Comparison of ENCODE assay signal across 9 mouse cellular contexts in genomic region chr8:77609621-77610020, GRCm38 (mm10). TPM values are rescaled to one million over a fixed set of nuclear protein-coding genes. Genes with fewer than 3 reads are reported as not detected.
DNase-seq lines count a peak whose midpoint lies in the region; ATAC-seq and TF ChIP-seq lines count a peak whose summit lies in the region.
"Had no signal": no experiment of that assay in that cellular context is flagged by ENCODE, and none has a peak within 500 bp of the region (broad histone marks: within the 10 kb centered on the region; RNA-seq: fewer than 3 reads in every experiment).

No protein-coding gene starts in this region.

- no peak for ATAC-seq in neural tube, embryonic 11.5 days (ENCODE audit: insufficient read depth, low FRiP score, low TSS enrichment)
- ATAC-seq in liver, embryonic 11.5 days (replicated peaks; ENCODE audit: low FRiP score): no peak
- ATAC-seq in stomach, postnatal 0 days (ENCODE audit: low FRiP score, low TSS enrichment): no peak

- intact Hi-C loops in left cerebral cortex, postnatal 4 days (cut with DNase I): no loop called here

- 7% methylated on average over 7 of the region's 7 CpGs for WGBS in cerebellum, adult 2 months
- 10% methylated on average over 7 of the region's 7 CpGs for WGBS in neural tube, embryonic 11.5 days
- WGBS in liver, embryonic 11.5 days: 12% methylated on average over 7 of the region's 7 CpGs
- 8% methylated on average over 7 of the region's 7 CpGs for WGBS in stomach, postnatal 0 days

- no peaks in the 10 kb centered on the region for H3K4me1 ChIP-seq in cerebellum, adult 2 months (ENCODE audit: control insufficient read depth, insufficient read depth, low read length)
- H3K4me1 ChIP-seq in neural tube, embryonic 11.5 days (ENCODE audit: control insufficient read depth, insufficient read depth, low read length): peaks cover 4% of the 10 kb centered on the region; the same call in 1 of the 2 replicates
- H3K4me1 ChIP-seq in liver, embryonic 11.5 days (replicated peaks; ENCODE audit: control insufficient read depth, insufficient read depth, low read length): peaks cover 4% of the 10 kb centered on the region
- no peaks in the 10 kb centered on the region; the same call in 1 of the 2 replicates for H3K4me1 ChIP-seq in stomach, postnatal 0 days (replicated peaks; ENCODE audit: control insufficient read depth, insufficient read depth)

- H3K9ac ChIP-seq in neural tube, embryonic 11.5 days (ENCODE audit: low read length): peak overlapping the region; percentile 68
- peak overlapping the region; percentile 53 for H3K9ac ChIP-seq in liver, embryonic 11.5 days (ENCODE audit: low read depth, low read length)
- H3K9ac ChIP-seq in stomach, postnatal 0 days (ENCODE audit: low read length): peak overlapping the region; percentile 67

- peak overlapping the region; percentile 93 for H3K4me3 ChIP-seq in cerebellum, adult 2 months (replicated peaks; ENCODE audit: insufficient read depth, low read depth, low read length)
- peak overlapping the region; percentile 61 for H3K4me3 ChIP-seq in neural tube, embryonic 11.5 days (ENCODE audit: low read depth, low read length)
- H3K4me3 ChIP-seq in liver, embryonic 11.5 days (ENCODE audit: low read depth, low read length): peak overlapping the region; percentile 76
- H3K4me3 ChIP-seq in stomach, postnatal 0 days (ENCODE audit: low read depth, low read length): peak overlapping the region; percentile 65

- no peak for TF ChIP-seq EP300 in stomach, postnatal 0 days (optimal IDR thresholded peaks at IDR 0.05)

- TF ChIP-seq POLR2A in cerebellum, adult 2 months (IDR thresholded peaks at IDR 0.05; ENCODE audit: borderline replicate concordance, insufficient read depth, low read length): no peak

- no peak for TF ChIP-seq CTCF in cerebellum, adult 2 months (IDR thresholded peaks at IDR 0.05; ENCODE audit: borderline replicate concordance, insufficient read depth, low read depth, low read length)
- no peak for TF ChIP-seq CTCF in stomach, postnatal 0 days (IDR thresholded peaks at IDR 0.05; ENCODE audit: low read depth)

- DNase-seq in cerebellum, adult 2 months: no peak
- DNase-seq in cerebellum, postnatal 25 days: no peak
- no peak for DNase-seq in neural tube, embryonic 11.5 days (ENCODE audit: low spot score)
- no peak for DNase-seq in neural tube, embryonic 10.5 days (ENCODE audit: extremely low spot score, low spot score)
- DNase-seq in liver, embryonic 11.5 days (ENCODE audit: low spot score): no peak
- DNase-seq in stomach, postnatal 0 days (ENCODE audit: low spot score): no peak
- DNase-seq in left cerebral cortex, postnatal 4 days: no peak
- DNase-seq in thymus, postnatal 36 days: no peak
- DNase-seq: adrenal gland, postnatal 36 days had no signal

- H3K36me3 ChIP-seq in neural tube, embryonic 11.5 days (ENCODE audit: control insufficient read depth, insufficient read depth, low read length): no peaks in the 10 kb centered on the region
- H3K36me3 ChIP-seq in liver, embryonic 11.5 days (ENCODE audit: control insufficient read depth, insufficient read depth, low read length): no peaks in the 10 kb centered on the region
- no peaks in the 10 kb centered on the region; the same call in 1 of the 2 replicates for H3K36me3 ChIP-seq in stomach, postnatal 0 days (ENCODE audit: control insufficient read depth, insufficient read depth, low read length)

- no peaks in the 10 kb centered on the region for H3K9me3 ChIP-seq in neural tube, embryonic 11.5 days (ENCODE audit: control insufficient read depth, low read length)
- H3K9me3 ChIP-seq in liver, embryonic 11.5 days (ENCODE audit: control insufficient read depth, low read length): no peaks in the 10 kb centered on the region
- H3K9me3 ChIP-seq in stomach, postnatal 0 days (ENCODE audit: control insufficient read depth, low read length): no peaks in the 10 kb centered on the region

- no peaks in the 10 kb centered on the region for H3K27me3 ChIP-seq in cerebellum, adult 2 months (ENCODE audit: control insufficient read depth, insufficient read depth, low read length)
- H3K27me3 ChIP-seq in neural tube, embryonic 11.5 days (ENCODE audit: control insufficient read depth, insufficient read depth, low read length): no peaks in the 10 kb centered on the region
- no peaks in the 10 kb centered on the region for H3K27me3 ChIP-seq in liver, embryonic 11.5 days (replicated peaks; ENCODE audit: control insufficient read depth, insufficient read depth, low read length)
- H3K27me3 ChIP-seq in stomach, postnatal 0 days (ENCODE audit: control insufficient read depth, insufficient read depth, low read length): no peaks in the 10 kb centered on the region

- peak overlapping the region; percentile 47 for H3K4me2 ChIP-seq in neural tube, embryonic 11.5 days (ENCODE audit: low read depth)
- peak overlapping the region; percentile 89 for H3K4me2 ChIP-seq in liver, embryonic 11.5 days
- peak overlapping the region; percentile 91 for H3K4me2 ChIP-seq in stomach, postnatal 0 days (replicated peaks; ENCODE audit: low read depth)

- H3K27ac ChIP-seq in cerebellum, adult 2 months (ENCODE audit: insufficient read depth, low read length): no peak overlapping the region
- no peak overlapping the region for H3K27ac ChIP-seq in neural tube, embryonic 11.5 days (ENCODE audit: low read depth, low read length)
- H3K27ac ChIP-seq in liver, embryonic 11.5 days (ENCODE audit: low read depth, low read length): no peak overlapping the region
- H3K27ac ChIP-seq in stomach, postnatal 0 days (replicated peaks): no peak overlapping the region

RNA-seq across cellular contexts. Expression of gene Tmem184c, which starts 0.9 kb away (rescaled TPM):
- 79.2 and 80.8 TPM in 2 replicates for polyA plus RNA-seq in cerebellum, adult 2 months (2012; rRNA removed)
- 66.4 and 67.4 TPM in 2 replicates for polyA plus RNA-seq in neural tube, embryonic 11.5 days (2014; fragmentation: Nextera tagmentation; extraction: Ambion mirVana)
- 15.6 and 18.3 TPM in 2 replicates for polyA plus RNA-seq in liver, embryonic 11.5 days (2014; fragmentation: Nextera tagmentation; extraction: Ambion mirVana)
- 10.0 and 12.0 TPM in 2 replicates for polyA plus RNA-seq in stomach, postnatal 0 days (2015; fragmentation: Nextera tagmentation; extraction: Ambion mirVana)
- total RNA-seq in left cerebral cortex, postnatal 4 days (2021): 10 to 100 TPM; 57.1 to 62.7 TPM
